Mouse (Mus musculus) liver, adult 2 months (tissue): ENCODE data around the gene Emd.

ENCODE experiments used
- CTCF ChIP-seq: fragments of 200-500 bp; IDR thresholded peaks from 2 replicates; pipeline ENCODE4 v1.5.1; 2011; ENCODE audit warnings: low read depth, low read length, control low read depth
- POLR2A ChIP-seq: fragments of 200-500 bp; IDR thresholded peaks from 2 replicates; pipeline ENCODE4 v1.6.1; 2011; ENCODE audit warnings: low read length, control low read depth; ENCODE audit not compliant: insufficient read depth; ENCODE audit errors: extremely low read depth

DNA sequence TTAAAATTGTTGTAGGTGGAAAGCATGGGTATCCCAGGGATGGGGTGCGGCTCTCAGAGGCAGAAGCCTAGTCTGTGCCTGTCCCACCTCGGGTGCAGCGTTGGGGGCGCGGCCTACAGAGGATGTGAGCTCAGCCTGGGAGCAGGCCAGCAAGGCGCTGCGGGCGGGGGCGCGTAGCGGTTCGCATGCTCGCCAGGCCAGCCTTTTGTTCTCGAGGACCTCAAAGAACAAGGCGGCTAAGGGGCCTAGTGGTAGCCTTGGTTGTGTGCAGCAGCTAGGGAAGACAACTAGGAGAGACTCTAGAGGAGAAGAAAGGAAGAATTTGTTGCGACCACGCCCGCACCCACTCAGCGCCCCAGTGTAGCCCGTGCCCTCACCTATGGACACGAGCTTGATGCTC lies 8.8 kb upstream of the Emd start:
- TF ChIP-seq CTCF (no peak), POLR2A (no peak)
